Mouse (Mus musculus): ENCODE measurements around the gene Gatm. TPM values are rescaled to one million over a fixed set of nuclear protein-coding genes. Genes with fewer than 3 reads are reported as not detected.

The Gatm gene
- 16.3 and 21.4 TPM in 2 replicates for polyA plus RNA-seq (2012; rRNA removed)

GRCm38 (mm10) chr2:122610746-122611653 lies at the start of gene Gatm:
TSS of gene Gatm (minus strand) at chr2:122611303.

GRCm38 (mm10) chr2:122636686-122637085 lies 25.6 kb upstream of the Gatm start, which contains the start of gene AA467197:
TSS of gene AA467197 (plus strand) at chr2:122636986.

Other genes starting within 250 kb of the Gatm start
- gene Shf, start 242.1 kb downstream of the Gatm start, polyA plus RNA-seq (2012; rRNA removed): 77.8 and 78.5 TPM in 2 replicates
- gene Slc28a2, start 184.8 kb downstream of the Gatm start, polyA plus RNA-seq (2012; rRNA removed): 0.06 and 0.18 TPM in 2 replicates
- gene Gm14085, start 126.4 kb downstream of the Gatm start, polyA plus RNA-seq (2012; rRNA removed): 0.01 TPM in 1 of 2 replicates, not detected in the other
- 0.58 and 1.2 TPM in 2 replicates for gene AA467197, start 25.7 kb upstream of the Gatm start, polyA plus RNA-seq (2012; rRNA removed)
- gene Slc30a4, start 91.4 kb upstream of the Gatm start, polyA plus RNA-seq (2012; rRNA removed): 10.6 and 11.1 TPM in 2 replicates
- gene Bloc1s6, start 127.2 kb upstream of the Gatm start, polyA plus RNA-seq (2012; rRNA removed): 56.0 and 57.3 TPM in 2 replicates
- gene Sqor, start 153.9 kb upstream of the Gatm start, polyA plus RNA-seq (2012; rRNA removed): 1.5 and 1.9 TPM in 2 replicates